Mouse (Mus musculus): ENCODE data around the gene Arl8a.
"Not testable (repeated sequence)": the region's sequence is repeated elsewhere in the genome, so short reads cannot be mapped to it uniquely, and the experiment has no call there.

The Arl8a gene

DNA sequence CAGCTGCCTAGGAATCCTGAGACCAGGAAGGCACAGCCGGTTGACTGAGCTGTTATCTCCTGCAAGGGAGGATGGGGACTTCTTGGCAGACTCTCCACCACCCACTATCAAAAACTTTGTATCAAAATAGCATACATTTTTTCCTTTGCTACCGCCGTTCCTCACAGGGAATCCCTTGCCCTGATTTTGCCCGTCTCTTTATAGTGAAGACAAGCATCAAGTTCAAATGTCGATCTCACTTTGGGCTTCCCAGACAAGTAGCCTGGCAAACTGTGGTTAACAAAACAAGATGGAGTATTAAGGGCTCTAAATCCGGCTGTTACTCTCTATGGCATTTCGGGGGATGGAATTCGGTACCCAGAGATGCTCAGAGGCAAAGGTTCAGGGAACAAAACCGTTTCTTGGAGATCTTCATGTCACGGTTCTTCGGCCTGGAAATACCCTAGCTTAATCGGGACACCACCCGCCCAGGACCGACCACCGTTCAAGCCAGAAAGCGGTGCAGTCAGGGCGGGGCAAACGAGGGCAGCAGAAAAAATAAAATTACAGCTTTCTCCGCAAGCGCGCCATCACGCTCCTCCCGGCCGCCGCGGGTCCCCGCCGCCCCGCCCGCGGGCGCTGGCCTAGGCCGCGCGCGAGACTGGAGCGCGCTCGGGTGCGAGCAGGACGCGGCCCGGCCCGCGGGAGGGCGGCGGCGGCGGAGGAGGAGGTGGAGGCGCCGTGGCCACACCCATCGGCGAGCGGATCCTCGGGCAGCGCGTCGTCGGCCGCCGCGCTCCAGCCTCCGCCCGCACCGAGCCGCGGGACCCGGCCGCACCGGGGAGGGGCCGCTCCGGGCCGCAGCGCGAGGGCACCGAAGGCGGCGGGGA, at the start of gene Arl8a:
Arl8a (plus strand) TSS at position 748 of the 869 bp plus-strand sequence.
- DNase-seq (ENCODE audit: low read depth): no peak

DNA sequence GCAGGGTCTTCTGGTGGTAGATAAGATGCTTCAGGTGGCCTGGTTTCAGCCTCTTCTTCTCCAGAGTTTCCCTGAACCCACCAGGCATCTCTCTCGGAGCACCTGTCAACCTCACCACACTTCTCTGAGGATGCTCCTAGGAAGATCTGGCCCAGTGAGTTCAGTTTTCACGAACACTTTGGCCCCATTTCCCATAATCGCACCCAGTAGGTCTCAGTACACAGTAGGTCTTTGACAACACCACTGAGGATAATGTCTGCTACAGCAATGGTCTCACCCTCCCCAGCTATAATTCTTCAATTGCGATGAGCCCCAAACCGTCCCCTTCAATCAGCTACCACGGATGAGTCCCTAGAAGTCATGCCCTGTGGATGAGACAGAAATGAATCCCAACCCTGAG, 49.2 kb upstream of the Arl8a start:
- no peak for DNase-seq (ENCODE audit: low read depth)

DNA sequence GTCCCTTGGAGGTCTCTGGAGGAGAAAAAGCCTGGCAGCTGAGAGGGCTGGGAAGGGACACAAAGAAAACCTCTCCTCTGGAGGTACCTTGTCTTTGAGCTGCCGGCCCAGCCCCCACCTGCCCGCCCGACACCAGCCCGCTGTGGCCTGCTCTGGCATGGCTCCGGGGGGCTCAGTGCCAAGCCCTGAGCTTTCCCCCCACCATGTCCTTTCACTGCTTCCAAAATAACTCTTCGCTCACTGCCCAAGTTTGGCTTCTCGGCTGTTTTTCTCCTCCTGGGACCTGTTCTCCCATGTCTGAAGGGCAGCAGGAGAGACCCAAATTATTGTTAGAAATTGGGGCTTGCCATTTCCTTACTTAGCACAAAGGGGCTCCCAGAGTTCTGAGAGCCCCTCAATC, 48.2 kb upstream of the Arl8a start:
- DNase-seq (ENCODE audit: low read depth): no peak

DNA sequence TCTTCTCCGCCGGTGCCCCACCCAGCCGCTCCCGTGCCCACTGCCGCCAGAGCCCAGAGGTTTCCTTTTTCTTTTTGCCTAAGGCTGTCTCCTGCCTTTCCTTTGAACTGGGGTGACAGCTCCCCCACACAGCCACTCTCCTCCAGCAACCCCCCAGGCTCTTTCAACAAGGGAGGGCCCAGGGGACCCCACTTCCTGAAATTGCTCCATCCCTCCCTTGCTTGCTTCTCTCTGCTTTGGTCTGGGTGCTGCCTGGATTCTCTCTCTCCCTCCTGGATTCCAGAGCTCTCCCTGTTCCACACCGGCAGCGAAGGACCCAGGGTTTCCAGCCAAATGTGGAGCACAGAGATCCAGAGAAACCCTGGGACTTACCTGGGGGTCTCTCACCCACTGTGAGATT, 46.2 kb upstream of the Arl8a start:
- DNase-seq (ENCODE audit: low read depth): no peak

DNA sequence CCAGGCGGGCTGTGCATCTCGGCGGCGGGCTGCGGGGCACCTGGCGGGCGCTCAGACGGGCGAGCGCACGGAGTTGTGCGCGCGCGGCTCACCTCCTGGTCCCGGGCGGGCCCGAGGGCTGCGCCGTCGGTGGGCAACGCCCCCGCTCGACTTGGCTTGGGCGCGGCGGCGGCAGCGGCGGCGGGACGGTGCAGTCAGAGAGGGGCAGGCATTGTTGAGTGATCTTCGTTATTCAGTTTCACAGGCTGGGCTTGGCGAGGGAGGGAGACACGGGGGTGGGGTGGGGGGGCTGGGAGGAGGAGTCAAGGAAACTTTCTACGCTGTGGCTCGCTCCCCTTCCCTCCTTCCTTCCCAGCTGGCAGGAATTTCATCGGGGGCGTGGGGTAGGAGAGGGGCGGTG, 41.5 kb upstream of the Arl8a start, which contains the start of gene Lgr6:
Lgr6 (minus strand) TSS at position 153 of the 400 bp plus-strand sequence.
- no peak for DNase-seq (ENCODE audit: low read depth)

DNA sequence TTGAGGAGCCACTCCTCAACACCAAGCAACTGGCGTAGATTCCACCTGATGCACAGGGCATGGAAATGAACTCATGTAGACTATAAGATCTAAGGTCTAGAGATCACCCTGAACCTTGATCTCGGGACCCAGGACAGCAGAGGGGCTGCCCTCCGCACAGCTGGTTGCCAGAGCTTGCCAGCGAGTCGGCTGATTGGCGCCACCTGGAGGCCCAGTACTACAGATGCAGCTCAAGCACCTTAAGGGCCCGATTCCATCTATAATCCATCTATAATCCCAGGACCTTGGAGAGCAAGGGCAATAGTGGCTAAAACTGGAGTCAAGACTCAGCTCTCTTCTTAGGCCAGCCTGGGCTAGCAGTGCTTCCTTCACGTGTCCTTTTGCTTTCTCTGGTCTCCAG, 40.7 kb upstream of the Arl8a start:
- DNase-seq (ENCODE audit: low read depth): peak; percentile 36

DNA sequence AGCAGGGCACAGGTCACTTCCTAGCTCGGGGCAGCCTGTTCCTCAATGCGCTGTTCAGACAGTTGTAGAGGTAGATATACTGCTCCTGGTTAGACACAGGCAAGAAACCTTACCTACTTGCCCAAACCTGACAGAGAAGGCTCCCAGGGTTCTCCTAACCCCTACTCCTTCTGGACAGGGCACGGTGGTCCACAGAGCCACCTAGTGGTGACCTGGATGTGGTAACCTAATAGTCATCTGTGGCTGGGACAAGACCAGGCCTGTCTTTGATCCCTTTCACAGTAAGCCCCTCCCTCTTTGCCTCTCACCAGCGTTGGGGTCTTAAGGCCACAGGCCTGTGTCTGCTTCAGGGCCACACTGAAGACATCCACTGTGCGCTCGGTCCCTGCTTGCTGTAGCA, 38.0 kb upstream of the Arl8a start:
- no peak for DNase-seq (ENCODE audit: low read depth)

DNA sequence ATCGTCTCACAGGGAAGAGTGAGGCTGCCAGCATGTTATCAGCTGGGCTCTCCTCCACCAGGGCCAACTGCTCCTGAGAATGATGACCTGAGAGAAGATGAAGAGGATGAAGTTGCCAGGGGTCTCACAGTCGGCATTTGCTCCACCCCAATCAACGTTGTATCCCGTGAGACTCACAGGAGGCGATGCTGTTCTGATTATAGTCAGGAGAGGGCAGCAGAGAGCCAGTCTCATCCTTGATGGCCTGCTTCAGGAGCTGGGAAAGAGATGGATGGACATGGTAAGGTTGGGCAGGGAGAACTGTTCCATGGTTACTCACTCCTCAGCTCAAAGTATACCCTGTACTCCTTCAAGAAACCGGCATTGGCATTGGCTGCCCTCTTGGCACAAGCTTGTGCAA, 36.5 kb upstream of the Arl8a start:
- DNase-seq (ENCODE audit: low read depth): no peak

DNA sequence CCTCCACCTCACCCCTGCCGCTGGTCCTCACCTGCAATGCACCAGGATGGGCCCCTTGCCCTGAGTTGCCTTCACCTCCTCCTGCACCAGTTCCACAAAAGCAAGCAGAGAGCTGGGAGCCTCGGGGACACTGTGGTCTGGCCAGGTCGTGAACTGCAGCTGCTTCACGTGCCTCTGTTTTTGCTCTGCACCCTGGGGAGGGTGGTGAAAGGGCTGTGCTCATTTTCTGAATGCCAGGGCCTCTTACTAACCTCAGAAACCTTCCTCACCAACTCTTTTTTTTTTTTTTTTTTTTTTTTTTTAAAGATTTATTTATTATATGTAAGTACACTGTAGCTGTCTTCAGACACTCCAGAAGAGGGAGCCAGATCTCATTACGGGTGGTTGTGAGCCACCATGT, 35.4 kb upstream of the Arl8a start:
- DNase-seq (ENCODE audit: low read depth): not testable (repeated sequence)

DNA sequence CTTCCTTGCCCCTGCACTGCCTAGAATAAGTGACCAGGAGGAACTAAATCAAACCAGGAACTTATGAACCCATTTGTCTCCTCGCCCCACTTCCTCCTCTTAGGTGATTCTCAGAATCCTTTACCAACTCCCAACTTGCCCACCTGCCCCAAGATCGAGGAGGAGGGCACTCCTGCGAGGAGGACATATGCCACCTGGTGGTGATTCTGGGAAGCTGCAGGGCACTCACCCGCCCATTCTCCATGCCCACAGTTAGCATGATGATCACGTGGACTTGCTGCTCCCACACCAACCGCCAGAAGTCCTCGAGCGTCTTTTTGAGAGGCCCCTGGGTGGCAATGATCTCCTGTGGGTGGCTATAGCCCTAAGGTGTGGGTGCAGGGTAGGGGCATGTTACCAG, 34.0 kb upstream of the Arl8a start:
- DNase-seq (ENCODE audit: low read depth): no peak

DNA sequence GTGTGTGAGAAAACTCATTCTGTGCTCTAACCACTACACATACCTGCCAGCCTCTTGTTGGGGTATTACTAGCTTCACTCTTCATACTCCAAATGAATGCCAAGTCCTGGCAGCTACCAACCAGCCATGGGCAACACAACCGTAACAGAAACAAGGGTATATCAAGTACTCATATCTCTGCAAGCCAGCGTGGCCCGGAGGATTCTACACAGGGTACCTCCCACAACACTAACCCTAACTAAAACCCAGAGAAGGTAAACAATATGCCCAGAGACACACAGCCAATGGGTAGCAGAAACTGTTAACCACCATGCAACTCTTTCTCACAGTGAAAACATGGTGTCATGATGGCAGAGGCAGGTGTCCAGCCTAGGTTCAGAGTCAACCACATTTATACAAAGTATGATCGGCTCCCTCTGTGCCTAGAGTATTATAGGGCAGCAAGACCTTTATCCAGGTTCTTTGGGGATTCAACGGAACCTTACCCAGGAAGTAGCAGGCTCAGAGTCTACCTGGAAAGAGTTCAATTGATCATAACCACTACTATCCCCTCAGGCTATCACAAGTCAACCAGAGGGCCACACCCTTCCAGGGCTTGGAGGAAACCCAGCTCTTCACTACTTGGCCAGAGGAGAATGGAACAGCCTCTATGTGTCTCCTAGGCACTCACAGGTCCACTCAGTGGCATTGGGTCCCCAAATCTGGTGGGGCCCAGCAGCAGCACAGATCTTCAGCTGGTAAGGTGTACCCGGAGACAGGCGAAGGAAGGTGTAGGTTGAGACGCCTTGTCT, 21.9 kb upstream of the Arl8a start:
- DNase-seq (ENCODE audit: low read depth): no peak

DNA sequence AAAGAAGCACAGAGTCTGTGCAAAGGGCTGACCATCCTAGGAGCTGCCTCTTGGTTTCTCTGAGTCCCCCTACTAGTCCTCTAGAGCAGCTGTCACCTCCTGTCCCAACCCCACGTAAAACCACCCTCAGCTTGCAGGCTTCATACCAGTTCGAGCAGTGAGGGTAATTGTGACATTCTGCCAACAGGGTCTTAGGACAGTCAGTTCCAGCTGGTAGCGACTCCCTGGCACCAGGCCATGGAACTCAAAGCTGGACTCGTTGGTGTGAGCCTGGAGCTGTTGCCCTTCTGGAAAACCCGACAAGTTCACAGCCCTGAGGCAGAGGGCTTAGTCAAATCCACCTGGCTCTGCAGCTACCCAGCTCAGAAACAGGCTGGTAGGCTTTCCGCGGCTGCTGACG, 20.6 kb upstream of the Arl8a start:
- no peak for DNase-seq (ENCODE audit: low read depth)

DNA sequence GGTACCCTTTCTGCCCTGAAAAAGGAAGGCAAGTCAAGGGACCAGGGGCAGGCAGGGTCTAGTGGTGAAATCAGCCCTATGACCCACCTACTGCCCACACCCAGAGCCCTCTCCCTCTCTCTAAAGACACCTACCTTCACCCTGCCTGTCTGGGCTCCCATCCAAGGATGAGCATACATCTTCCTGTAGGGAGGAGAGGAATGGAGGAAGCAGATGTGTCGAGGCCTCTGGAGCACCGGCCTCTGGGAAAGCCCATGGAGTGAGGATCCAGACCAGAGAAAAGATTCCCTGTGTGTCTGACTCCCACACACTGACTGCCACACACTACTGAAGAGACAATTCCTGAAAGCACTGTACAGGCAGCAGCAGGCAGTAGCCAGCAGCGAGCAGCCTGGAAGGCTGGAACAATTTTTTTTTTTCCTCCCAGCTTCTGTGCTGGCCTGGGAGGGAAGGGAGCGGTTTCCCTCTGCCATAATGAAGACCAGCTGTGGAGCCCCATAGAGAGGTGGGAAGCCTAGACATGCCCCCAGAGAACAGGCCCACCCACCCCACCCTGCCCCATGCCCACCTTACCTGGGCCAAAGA, 20.1 kb upstream of the Arl8a start:
- no peak for DNase-seq (ENCODE audit: low read depth)

DNA sequence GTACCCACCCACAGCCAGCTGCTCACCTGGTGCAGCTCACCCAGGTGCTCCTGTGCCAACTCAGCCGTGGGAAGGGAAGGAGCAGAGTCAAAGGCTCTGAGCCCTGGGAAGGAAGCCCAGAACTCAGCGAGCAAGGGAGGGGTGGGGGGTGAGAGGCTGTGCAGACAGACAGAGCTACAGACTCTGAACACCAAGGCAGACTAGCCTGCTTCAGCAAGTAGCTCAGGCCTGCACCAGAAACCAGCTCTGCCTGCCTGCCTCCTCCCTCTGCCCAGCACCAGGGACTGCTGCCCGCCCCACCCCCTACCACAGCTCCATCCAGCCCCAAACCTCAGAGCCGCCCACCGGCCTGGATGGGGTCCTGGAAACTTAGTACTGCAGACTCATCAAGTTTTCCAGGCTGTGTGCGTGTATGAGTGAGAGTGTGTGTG, 18.6 kb upstream of the Arl8a start:
- peak; percentile 77 for DNase-seq (ENCODE audit: low read depth)

DNA sequence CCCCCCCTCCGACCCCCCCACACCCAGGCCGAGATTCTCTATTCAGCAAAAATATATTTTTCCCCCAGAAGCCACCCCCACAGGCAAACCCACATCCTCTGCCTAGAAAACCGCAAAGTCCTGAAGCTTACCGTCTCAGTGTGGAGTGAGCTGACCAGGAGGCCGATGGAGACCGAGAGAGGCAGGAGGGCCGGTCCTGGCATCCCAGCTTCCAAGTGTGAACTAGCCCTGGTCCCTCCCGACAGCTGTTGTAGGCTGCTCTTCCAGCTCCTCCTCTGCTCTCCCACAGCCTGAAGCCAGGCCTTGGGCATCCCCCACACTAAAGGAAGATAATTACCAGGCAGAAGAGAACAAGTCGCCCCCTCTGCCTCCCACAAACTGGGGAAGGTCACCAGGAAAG, 17.6 kb upstream of the Arl8a start:
- DNase-seq (ENCODE audit: low read depth): no peak

DNA sequence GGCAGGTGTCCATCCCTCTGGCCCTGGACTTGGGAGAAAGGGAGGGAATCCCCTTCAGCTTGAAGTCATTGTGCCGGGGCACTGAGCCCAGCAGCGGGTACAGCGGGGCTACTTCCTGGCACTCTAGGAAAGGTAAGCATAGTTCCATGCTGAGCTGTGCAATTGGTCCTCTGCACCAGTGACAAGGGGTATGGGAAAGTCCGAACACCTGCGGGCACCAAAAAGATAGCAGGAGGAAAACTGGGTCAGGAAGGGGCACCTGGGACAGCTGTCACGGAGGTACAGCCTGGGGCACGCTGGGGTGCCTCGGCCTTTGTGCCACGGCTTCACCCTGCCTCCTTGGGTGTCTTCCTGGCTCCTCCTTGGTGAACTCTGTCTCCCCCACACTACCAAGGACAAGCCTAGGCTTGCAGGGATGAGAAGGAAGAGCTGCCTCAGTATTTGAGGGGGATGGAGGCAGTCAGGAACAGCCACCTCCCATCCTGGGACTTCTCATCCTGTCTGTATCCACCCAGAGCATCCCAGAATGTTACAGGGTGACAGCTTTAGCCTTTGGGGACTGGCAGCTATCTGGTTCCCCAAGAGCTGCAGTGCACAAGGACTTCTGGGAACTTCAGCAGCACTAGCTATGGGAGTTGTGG, 17.0 kb upstream of the Arl8a start:
- no peak for DNase-seq (ENCODE audit: low read depth)

DNA sequence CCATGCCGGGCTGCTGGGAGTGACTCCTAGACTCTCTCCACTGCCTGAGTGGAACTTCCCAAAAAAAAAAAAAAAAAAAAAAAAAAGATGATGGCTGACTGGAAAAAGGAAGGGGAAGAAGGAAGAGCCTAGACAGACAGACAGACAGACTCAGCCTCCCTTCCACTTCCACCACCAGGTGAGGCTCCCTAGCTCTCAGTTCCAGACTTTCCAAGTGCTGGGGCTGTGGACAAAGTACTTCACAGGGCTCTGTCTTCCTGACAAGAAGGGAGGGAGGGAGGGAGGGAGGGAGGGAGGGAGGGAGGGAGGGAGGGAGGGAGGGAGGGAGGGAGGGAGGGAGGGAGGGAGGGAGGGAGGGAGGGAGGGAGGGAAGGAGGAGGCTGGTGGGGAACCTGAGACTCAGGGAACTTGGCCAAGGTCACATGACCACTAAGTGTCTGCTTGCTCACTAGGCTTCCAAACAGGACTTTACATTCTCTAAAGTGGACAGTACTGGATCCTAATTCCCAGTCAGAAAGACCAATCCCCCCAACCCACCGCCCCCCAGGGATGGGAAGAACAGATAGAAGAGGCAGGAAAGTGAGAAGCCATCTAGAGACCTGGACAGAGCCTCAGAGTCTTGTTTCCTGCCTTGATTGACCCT, 16.1 kb upstream of the Arl8a start:
- DNase-seq (ENCODE audit: low read depth): no peak

DNA sequence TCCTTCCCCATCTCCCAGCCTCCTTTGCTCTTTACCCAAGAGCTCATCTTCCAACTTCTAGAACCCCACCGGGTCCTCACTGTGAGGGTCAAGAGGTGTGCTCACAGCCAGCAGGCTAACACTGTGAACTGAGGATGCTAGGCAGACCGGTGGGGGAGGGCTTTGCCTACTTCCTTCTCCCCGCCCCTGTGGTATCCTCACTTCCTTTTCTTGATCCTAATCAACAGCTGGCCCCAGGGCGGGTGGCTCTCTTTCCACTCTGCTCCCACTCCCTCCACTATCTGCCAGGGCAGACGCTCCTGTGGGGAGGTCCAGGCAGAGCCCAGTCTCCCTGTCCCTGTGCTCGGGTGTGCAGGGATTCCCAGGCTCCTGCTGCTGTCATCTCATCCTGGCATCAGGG, 15.6 kb upstream of the Arl8a start:
- DNase-seq (ENCODE audit: low read depth): no peak

DNA sequence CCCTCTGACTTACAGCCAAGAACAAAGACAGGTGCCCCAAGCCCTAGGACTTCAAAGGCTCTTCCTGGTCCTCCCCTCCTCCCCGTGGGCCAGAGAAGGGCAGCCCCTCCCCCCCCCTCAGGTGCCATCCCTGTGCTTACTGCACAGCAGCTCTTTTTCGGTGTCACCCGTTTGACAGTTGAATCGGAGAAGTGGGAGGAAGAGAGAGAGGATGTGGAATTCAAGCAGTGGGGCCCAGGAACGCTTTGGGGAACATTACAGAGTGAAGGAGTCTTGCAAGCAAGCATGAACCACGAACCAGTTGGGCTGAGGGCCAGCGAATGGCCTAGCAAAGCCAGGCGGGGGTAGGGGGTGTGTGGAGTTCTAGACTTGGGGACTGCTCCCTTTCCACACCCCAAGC, 15.1 kb upstream of the Arl8a start:
- DNase-seq (ENCODE audit: low read depth): no peak

DNA sequence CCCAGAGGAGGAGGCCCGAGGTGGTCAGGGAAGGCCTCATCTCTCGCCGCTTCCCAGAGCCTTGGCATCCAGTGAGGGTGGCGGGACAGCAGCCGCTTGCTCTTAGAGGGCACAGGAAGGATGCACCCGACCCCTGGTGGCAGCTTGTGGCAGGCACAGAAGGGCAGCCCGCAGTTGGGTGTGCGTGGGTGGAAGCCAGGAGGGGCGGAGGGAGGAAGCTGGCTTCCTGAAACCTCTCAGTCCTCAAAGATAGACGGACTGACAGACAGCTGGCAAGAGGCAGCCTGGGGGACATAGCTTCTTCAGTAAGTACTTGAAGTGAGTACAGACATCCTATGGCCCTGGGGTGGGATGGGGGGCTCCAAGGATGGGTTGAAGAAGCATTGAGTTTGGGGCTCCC, 14.2 kb upstream of the Arl8a start, which contains the start of gene Ptpn7:
Ptpn7 (plus strand) TSS at position 228 of the 400 bp plus-strand sequence.
- no peak for DNase-seq (ENCODE audit: low read depth)

DNA sequence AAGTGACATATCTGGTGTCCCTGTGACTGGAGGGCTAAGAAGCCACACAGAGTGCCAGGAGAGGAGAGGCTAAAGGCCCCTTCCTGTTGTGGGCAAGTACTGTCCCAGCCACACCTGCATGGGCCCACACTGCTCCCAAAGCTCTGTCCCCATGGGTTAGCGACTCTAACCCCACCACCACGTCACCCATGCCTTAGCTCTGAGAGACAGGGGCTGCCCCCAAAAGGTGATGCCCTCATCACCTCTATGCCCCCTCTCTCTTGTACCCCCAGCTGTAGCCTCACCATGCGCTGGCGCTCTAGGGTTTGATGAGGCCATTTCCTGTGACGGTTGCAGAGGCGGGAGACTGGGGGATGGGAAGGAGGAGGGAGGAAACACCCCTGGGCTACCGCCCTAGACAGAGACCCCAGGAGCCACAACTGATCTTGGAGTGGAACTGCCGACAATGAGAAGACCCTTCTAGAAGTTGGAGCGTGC, 13.7 kb upstream of the Arl8a start:
- no peak for DNase-seq (ENCODE audit: low read depth)

Data from fibroblast of lung, adult 2 months (primary cell).